Mouse (Mus musculus) frontal cortex, postnatal 36 days (tissue): Measurements from ENCODE around the gene Mtfr1l.
"Not testable (repeated sequence)": the region's sequence is repeated elsewhere in the genome, so short reads cannot be mapped to it uniquely, and the experiment has no call there.

Experiments
- DNase-seq, 2 experiments: peaks; one replicate each; pipeline ENCODE4 v3.0.0; 2022; ENCODE audit warnings: low spot score in 2 of 2

The Mtfr1l gene

GRCm38 (mm10) chr4:134516981-134517380 is 18.2 kb downstream of the Mtfr1l start:
- peak; percentile 55 to 56 for DNase-seq

GRCm38 (mm10) chr4:134515614-134516013 is 19.6 kb downstream of the Mtfr1l start:
- DNase-seq = no peak

GRCm38 (mm10) chr4:134514309-134514930 is 20.8 kb downstream of the Mtfr1l start:
- no peak for DNase-seq

GRCm38 (mm10) chr4:134512798-134513197 is 22.4 kb downstream of the Mtfr1l start:
- peak in 1 of 2 experiments; percentile 41 for DNase-seq

GRCm38 (mm10) chr4:134511730-134512129 is 23.5 kb downstream of the Mtfr1l start:
- DNase-seq = no peak

GRCm38 (mm10) chr4:134510845-134511411 is 24.3 kb downstream of the Mtfr1l start, which contains the start of gene Aunip:
Gene Aunip (plus strand): TSS chr4:134510999.
- peak; percentile 76 to 78 for DNase-seq

- no peak for DNase-seq
These were observed 24.8 kb downstream of the Mtfr1l start for GRCm38 (mm10) chr4:134510396-134510795.

GRCm38 (mm10) chr4:134506713-134507112 is 28.5 kb downstream of the Mtfr1l start:
- DNase-seq = no peak

GRCm38 (mm10) chr4:134505966-134506594 is 29.1 kb downstream of the Mtfr1l start:
- DNase-seq = no peak

GRCm38 (mm10) chr4:134505303-134505789 is 29.8 kb downstream of the Mtfr1l start:
- no peak for DNase-seq

- no peak for DNase-seq
These were observed 31.4 kb downstream of the Mtfr1l start for GRCm38 (mm10) chr4:134503686-134504357.

- DNase-seq = no peak
These were observed 34.1 kb downstream of the Mtfr1l start for GRCm38 (mm10) chr4:134501095-134501494.

GRCm38 (mm10) chr4:134498983-134499382 is 36.2 kb downstream of the Mtfr1l start:
- DNase-seq = not testable (repeated sequence)

GRCm38 (mm10) chr4:134497986-134498731 is 37.0 kb downstream of the Mtfr1l start:
- peak in 1 of 2 experiments; percentile 68 for DNase-seq

GRCm38 (mm10) chr4:134497223-134497622 is 38.0 kb downstream of the Mtfr1l start:
- DNase-seq = no peak

- peak; percentile 80 to 87 for DNase-seq
These were observed 38.5 kb downstream of the Mtfr1l start, which contains the start of gene Paqr7 for GRCm38 (mm10) chr4:134496595-134497210. Gene Paqr7 (plus strand): TSS chr4:134496697.

- DNase-seq = no peak
These were observed 39.7 kb downstream of the Mtfr1l start for GRCm38 (mm10) chr4:134495546-134495923.

- no peak for DNase-seq
These were observed 40.2 kb downstream of the Mtfr1l start for GRCm38 (mm10) chr4:134494780-134495545.

GRCm38 (mm10) chr4:134494161-134494560 is 41.0 kb downstream of the Mtfr1l start:
- DNase-seq = not testable (repeated sequence)

- DNase-seq = no peak
These were observed 43.5 kb downstream of the Mtfr1l start for GRCm38 (mm10) chr4:134491716-134492115.
